Mouse (Mus musculus) stomach, postnatal 0 days (tissue): Measurements from ENCODE around the gene Igdcc3. TPM values are rescaled to one million over a fixed set of nuclear protein-coding genes. Genes with fewer than 3 reads are reported as not detected.

Experiments used
- ATAC-seq: fragments of 200-750 bp; cut with Nextera tagmentation; 2 replicates; pipeline ENCODE4 v1.8.0; 2017; ENCODE audit not compliant: low FRiP score, low TSS enrichment
- DNase-seq: peaks from one replicate; pipeline ENCODE4 v3.0.0-alpha.2; 2016; ENCODE audit warnings: low spot score
- H3K27ac ChIP-seq: fragments of 300-500 bp; sonication (generic); replicated peaks from 2 replicates; pipeline ENCODE4 v1.5.1; 2014; ENCODE audit warnings: mild to moderate bottlenecking, control low read depth
- H3K27me3 ChIP-seq: fragments of 300-500 bp; sonication (generic); 2 replicates; pipeline ENCODE4 v1.6.1; 2014; ENCODE audit warnings: low read length; ENCODE audit not compliant: control insufficient read depth, insufficient read depth
- H3K36me3 ChIP-seq: fragments of 300-500 bp; sonication (generic); 2 replicates; pipeline ENCODE4 v1.6.1; 2014; ENCODE audit warnings: low read length, mixed read lengths; ENCODE audit not compliant: control insufficient read depth, insufficient read depth
- H3K4me1 ChIP-seq: fragments of 300-500 bp; sonication (generic); replicated peaks from 2 replicates; pipeline ENCODE4 v1.6.1; 2014; ENCODE audit warnings: antibody characterized with exemption; ENCODE audit not compliant: control insufficient read depth, insufficient read depth
- H3K4me2 ChIP-seq: fragments of 300-500 bp; sonication (generic); replicated peaks from 2 replicates; pipeline ENCODE4 v1.6.1; 2014; ENCODE audit warnings: low read depth, mild to moderate bottlenecking, control low read depth, moderate library complexity
- H3K4me3 ChIP-seq: fragments of 300-500 bp; sonication (generic); 2 replicates; pipeline ENCODE4 v1.5.1; 2014; ENCODE audit warnings: low read depth, low read length, control low read depth
- H3K9ac ChIP-seq: fragments of 300-500 bp; sonication (generic); 2 replicates; pipeline ENCODE4 v1.6.1; 2014; ENCODE audit warnings: mild to moderate bottlenecking, low read length, control low read depth, mixed read lengths
- H3K9me3 ChIP-seq: fragments of 300-500 bp; sonication (generic); 2 replicates; pipeline ENCODE4 v1.6.1; 2016; ENCODE audit warnings: low read length; ENCODE audit not compliant: control insufficient read depth
- CTCF ChIP-seq: IDR thresholded peaks from 2 replicates; pipeline ENCODE4 v1.5.1; 2016; ENCODE audit warnings: antibody characterized with exemption, low read depth, mild to moderate bottlenecking, moderate library complexity
- EP300 ChIP-seq: optimal IDR thresholded peaks from 2 replicates; pipeline ENCODE3; 2016; ENCODE audit warnings: antibody characterized with exemption
- WGBS: fragments of 180-500 bp; shearing (Covaris S2); extraction: QIAGEN DNeasy Blood & Tissue Kit; methylation state at CpG from one replicate; pipeline ENCODE4 v1.1.7; 2014; 5-methylcytosine and 5-hydroxymethylcytosine counted together
- polyA plus RNA-seq: library from polyadenylated mRNA; unstranded; fragments of >200 nt; fragmentation: Nextera tagmentation; extraction: Ambion mirVana; gene quantifications from 2 replicates; pipeline ENCODE4 v1.2.1, GENCODE M21; 2015

Gene Igdcc3
- polyA plus RNA-seq = 0.32 and 0.35 TPM in 2 replicates

DNA sequence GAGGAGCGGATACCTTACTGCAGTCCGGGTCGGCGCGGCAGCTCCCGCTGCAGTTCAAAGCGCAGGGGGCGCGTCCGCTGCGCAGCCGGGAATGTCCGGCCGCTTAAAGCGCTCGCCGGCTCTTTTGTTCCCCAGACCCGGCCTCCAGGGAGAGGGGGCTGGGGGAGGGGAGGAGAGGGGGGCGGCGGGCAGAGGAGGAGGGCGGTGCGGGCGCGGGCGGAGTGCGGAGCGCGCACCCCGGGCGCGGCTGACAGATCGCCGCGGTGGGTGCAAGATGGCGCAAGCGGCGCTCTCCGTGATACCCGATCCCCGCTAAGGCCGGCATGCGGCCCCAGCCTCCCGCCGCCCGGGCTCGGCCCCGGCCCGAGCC is at the start of gene Igdcc3:
Gene Igdcc3, plus strand, starts transcription at position 254 of the 370 bp plus-strand sequence.
- Histone ChIP-seq H3K4me3 (peak within 1 kb of the TSS; percentile 70), H3K27me3 (no peaks in the 10 kb centered on the region; the same call in 1 of the 2 replicates), H3K9me3 (no peaks in the 10 kb centered on the region), H3K9ac (peak within 1 kb of the TSS; percentile 60), H3K4me2 (peak within 1 kb of the TSS; percentile 99), H3K27ac (peak within 1 kb of the TSS; percentile 56), H3K4me1 (0 out of 2 replicates have a peak, but pooled peaks cover 3% of the 10 kb centered on the region), H3K36me3 (no peaks in the 10 kb centered on the region)
- peak; percentile 50 for DNase-seq
- WGBS = 0% methylated on average over 30 of the region's 48 CpGs
- peak; percentile 40; the same call in 1 of the 2 replicates for ATAC-seq
- TF ChIP-seq CTCF = peak; percentile 6; the same call in 1 of the 2 replicates
- no peak for TF ChIP-seq EP300

GRCm38 (mm10) chr9:65094237-65094636 is 46.8 kb upstream of the Igdcc3 start:
- H3K4me1 ChIP-seq = no peaks in the 10 kb centered on the region
- TF ChIP-seq CTCF = no peak
- no peak for TF ChIP-seq EP300
- no peaks in the 10 kb centered on the region for H3K36me3 ChIP-seq
- H3K9ac ChIP-seq = no peak overlapping the region
- WGBS = 21% methylated on average over 6 of the region's 6 CpGs
- no peak overlapping the region for H3K27ac ChIP-seq
- no peak overlapping the region for H3K4me3 ChIP-seq
- ATAC-seq = peak; percentile 61; the same call in 1 of the 2 replicates
- H3K27me3 ChIP-seq = no peaks in the 10 kb centered on the region
- no peaks in the 10 kb centered on the region for H3K9me3 ChIP-seq
- no peak overlapping the region for H3K4me2 ChIP-seq
- peak; percentile 60 for DNase-seq

DNA sequence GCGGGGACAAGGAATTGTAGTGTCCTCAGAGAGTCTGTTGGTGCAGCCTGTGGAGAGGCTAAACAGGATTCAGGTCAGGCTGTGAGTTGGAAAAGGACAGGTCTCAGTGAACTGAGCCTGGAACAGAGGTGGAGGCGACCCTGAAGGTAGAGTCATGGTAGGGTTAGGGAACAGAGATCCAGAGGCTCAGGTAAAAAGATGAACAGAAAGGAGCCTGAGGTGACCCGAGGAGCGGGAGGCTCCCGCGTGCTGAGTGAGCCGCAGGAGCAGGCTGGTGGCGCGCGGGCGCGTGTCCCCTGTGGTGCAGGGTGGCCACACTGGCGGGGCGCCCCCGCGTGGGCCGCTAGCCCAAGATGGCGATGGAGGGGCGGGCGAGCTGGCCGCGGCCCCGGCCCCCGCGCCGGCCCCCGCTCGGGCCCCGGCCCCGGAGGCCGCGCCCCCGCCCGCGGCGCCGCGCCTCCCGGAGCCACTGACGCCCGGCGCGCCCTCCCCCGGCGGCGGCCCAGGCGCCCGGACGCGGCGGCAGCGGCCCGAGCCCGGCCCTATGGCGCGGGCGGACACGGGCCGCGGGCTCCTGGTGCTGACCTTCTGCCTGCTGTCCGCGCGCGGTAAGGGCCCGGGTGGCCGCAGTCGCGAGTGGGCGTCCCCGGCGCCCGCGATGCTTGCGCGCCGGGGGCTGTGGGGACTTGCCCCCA is 39.9 kb upstream of the Igdcc3 start, which contains the start of gene Igdcc4:
Gene Igdcc4, plus strand, starts transcription at position 496 of the 695 bp plus-strand sequence.
- ATAC-seq (peak; percentile 59), DNase-seq (peak; percentile 53)
- H3K9ac ChIP-seq = peak within 1 kb of the TSS; percentile 77
- H3K4me2 ChIP-seq = peak within 1 kb of the TSS; percentile 98
- H3K27ac ChIP-seq = peak within 1 kb of the TSS; percentile 90
- TF ChIP-seq EP300 (no peak), CTCF (peak; percentile 23; the same call in 1 of the 2 replicates)
- peak within 1 kb of the TSS; percentile 79 for H3K4me3 ChIP-seq
- no peaks in the 10 kb centered on the region for H3K9me3 ChIP-seq
- 7% methylated on average over 13 of the region's 76 CpGs for WGBS
- H3K36me3 ChIP-seq = no peaks in the 10 kb centered on the region
- no peaks in the 10 kb centered on the region for H3K4me1 ChIP-seq
- no peaks in the 10 kb centered on the region for H3K27me3 ChIP-seq

GRCm38 (mm10) chr9:65101686-65102376 is 39.2 kb upstream of the Igdcc3 start:
- H3K4me3 ChIP-seq = peak overlapping the region; percentile 79
- no peaks in the 10 kb centered on the region for H3K36me3 ChIP-seq
- H3K27me3 ChIP-seq = no peaks in the 10 kb centered on the region
- peak; percentile 85 for DNase-seq
- ATAC-seq = peak; percentile 80
- peak overlapping the region; percentile 77 for H3K9ac ChIP-seq
- H3K4me2 ChIP-seq = peak overlapping the region; percentile 98
- H3K9me3 ChIP-seq = no peaks in the 10 kb centered on the region
- H3K4me1 ChIP-seq = no peaks in the 10 kb centered on the region; the same call in 1 of the 2 replicates
- peak overlapping the region; percentile 90 for H3K27ac ChIP-seq
- WGBS = under 1% methylated on average over 39 of the region's 39 CpGs
- TF ChIP-seq EP300 (no peak), CTCF (no peak)

DNA sequence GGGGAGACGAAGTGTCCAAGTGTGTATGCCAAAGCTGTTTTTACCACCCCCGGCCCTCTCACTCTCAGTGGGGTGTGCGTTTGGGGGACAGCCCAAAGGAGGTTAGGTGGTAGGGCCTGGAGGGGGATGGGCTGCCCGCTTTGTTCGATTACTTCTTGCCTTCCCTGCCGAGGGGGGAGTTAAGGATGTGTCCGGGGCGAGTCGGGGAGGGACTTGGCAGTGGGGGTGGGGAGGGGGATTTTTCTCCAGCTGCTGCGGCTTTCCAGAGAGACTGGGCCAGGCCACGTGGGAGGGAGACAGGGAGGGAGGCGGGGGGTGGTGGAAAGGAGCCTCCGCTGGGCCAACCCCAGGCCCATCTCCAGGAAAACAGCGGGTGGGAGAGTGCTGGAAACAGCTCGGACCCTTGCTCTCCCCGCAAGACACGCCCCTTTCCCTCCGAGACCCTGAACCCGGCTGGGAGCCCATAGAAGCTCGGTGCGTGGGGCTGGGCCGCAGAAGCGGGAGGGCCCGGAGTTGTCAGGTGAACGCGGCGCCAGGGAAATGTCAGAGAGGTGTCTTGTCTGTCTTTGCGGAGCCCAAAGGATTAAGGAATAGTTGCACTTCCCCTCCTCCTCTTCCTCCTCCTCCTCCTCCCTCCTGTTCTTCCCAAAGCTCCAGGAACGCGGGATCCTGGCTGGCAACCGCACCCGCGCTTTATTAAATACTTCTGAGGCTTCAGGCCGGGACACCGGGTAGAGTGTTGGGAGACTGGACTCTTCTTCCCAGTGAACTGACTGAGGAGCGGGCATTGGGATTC is 38.4 kb upstream of the Igdcc3 start:
- peak overlapping the region; percentile 77 for H3K9ac ChIP-seq
- H3K27ac ChIP-seq = peak overlapping the region; percentile 90
- H3K27me3 ChIP-seq = no peaks in the 10 kb centered on the region
- peaks cover 3% of the 10 kb centered on the region; the same call in 1 of the 2 replicates for H3K4me1 ChIP-seq
- H3K4me3 ChIP-seq = peak overlapping the region; percentile 79
- no peaks in the 10 kb centered on the region for H3K9me3 ChIP-seq
- TF ChIP-seq CTCF (no peak), EP300 (no peak)
- H3K36me3 ChIP-seq = no peaks in the 10 kb centered on the region
- ATAC-seq (peak; percentile 33), DNase-seq (peak; percentile 72)
- WGBS = 4% methylated on average over 36 of the region's 36 CpGs
- peak overlapping the region; percentile 98 for H3K4me2 ChIP-seq
